Mouse (Mus musculus) activated CD4-positive, CD25-positive, alpha-beta regulatory T cell, adult 4 months (primary cell): Measurements from ENCODE around the gene Pagr1b. TPM values are rescaled to one million over a fixed set of nuclear protein-coding genes. Genes with fewer than 3 reads are reported as not detected.

Source experiments
- polyA plus RNA-seq, 2 experiments: library from polyadenylated mRNA; unstranded; fragments of 100-300 nt; shearing (Covaris generic); gene quantifications; one replicate each; pipeline ENCODE4 v1.2.1; 2017

Pagr1b gene
- polyA plus RNA-seq, 2 experiments from 2014 or later = not detected

Other genes with a start within 250 kb of the Pagr1b start
- gene Ypel3, start 239.5 kb downstream of the Pagr1b start, polyA plus RNA-seq = 100 to 1,000 TPM; 101 to 105 TPM
- gene Tbx6, start 235.0 kb downstream of the Pagr1b start, polyA plus RNA-seq = 1 to 10 TPM; 2.7 to 2.8 TPM
- 100 to 1,000 TPM; 133 to 149 TPM for gene Ppp4c, start 224.0 kb downstream of the Pagr1b start, polyA plus RNA-seq
- gene Fam57b, start 218.8 kb downstream of the Pagr1b start, polyA plus RNA-seq = not detected
- not detected for gene 4930451I11Rik, start 184.8 kb downstream of the Pagr1b start, polyA plus RNA-seq
- not detected for gene Doc2a, start 169.1 kb downstream of the Pagr1b start, polyA plus RNA-seq
- gene Hirip3, start 154.5 kb downstream of the Pagr1b start, polyA plus RNA-seq = 10 to 100 TPM; 10.5 to 18.4 TPM
- 10 to 100 TPM; 54.8 to 82.2 TPM for gene Ino80e, start 154.1 kb downstream of the Pagr1b start, polyA plus RNA-seq
- gene Taok2, start 131.8 kb downstream of the Pagr1b start, polyA plus RNA-seq = 10 to 100 TPM; 16.8 to 19.5 TPM
- gene Tmem219, start 93.6 kb downstream of the Pagr1b start, polyA plus RNA-seq = 10 to 100 TPM; 43.7 to 56.1 TPM
- 1 to 10 TPM; 7.7 to 8.4 TPM for gene Kctd13, start 87.6 kb downstream of the Pagr1b start, polyA plus RNA-seq
- gene Asphd1, start 66.9 kb downstream of the Pagr1b start, polyA plus RNA-seq = under 1 TPM in 1 of 2 experiments, not detected in 1; 0.46 TPM
- gene Sez6l2, start 65.9 kb downstream of the Pagr1b start, polyA plus RNA-seq = under 1 TPM; 0.17 to 0.58 TPM
- 100 to 1,000 TPM; 119 to 136 TPM for gene Cdipt, start 40.6 kb downstream of the Pagr1b start, polyA plus RNA-seq
- gene Cdiptos, start 40.4 kb downstream of the Pagr1b start, polyA plus RNA-seq = 1 to 10 TPM in 1 of 2 experiments, under 1 TPM in 1; 0.37 to 1.5 TPM
- 10 to 100 TPM; 12.5 to 18.3 TPM for gene Mvp, start 1.9 kb downstream of the Pagr1b start, polyA plus RNA-seq
- gene Pagr1a, start 868 bp upstream of the Pagr1b start, polyA plus RNA-seq = 10 to 100 TPM; 39.6 to 56.7 TPM
- 10 to 100 TPM; 26.4 to 31.8 TPM for gene Gm42742, start 4.6 kb upstream of the Pagr1b start, polyA plus RNA-seq
- gene Prrt2, start 4.7 kb upstream of the Pagr1b start, polyA plus RNA-seq = 1 to 10 TPM in 1 of 2 experiments, not detected in 1; 2.1 TPM
- 10 to 100 TPM; 19.0 to 19.1 TPM for gene Maz, start 10.6 kb upstream of the Pagr1b start, polyA plus RNA-seq
- gene Kif22, start 26.0 kb upstream of the Pagr1b start, polyA plus RNA-seq = 10 to 100 TPM; 38.7 to 48.2 TPM
- gene Zg16, start 70.8 kb upstream of the Pagr1b start, polyA plus RNA-seq = not detected
- 100 to 1,000 TPM; 258 to 336 TPM for gene AI467606, start 74.9 kb upstream of the Pagr1b start, polyA plus RNA-seq
- gene Qprt, start 105.7 kb upstream of the Pagr1b start, polyA plus RNA-seq = 10 to 100 TPM in 1 of 2 experiments, 1 to 10 TPM in 1; 9.2 to 11.7 TPM
- gene Spn, start 121.3 kb upstream of the Pagr1b start, polyA plus RNA-seq = 100 to 1,000 TPM; 157 to 159 TPM
- gene Cd2bp2, start 179.6 kb upstream of the Pagr1b start, polyA plus RNA-seq = 10 to 100 TPM; 38.9 to 50.5 TPM
- 10 to 100 TPM; 13.6 to 18.9 TPM for gene Tbc1d10b, start 192.0 kb upstream of the Pagr1b start, polyA plus RNA-seq
- 10 to 100 TPM; 26.7 to 30.7 TPM for gene Mylpf, start 192.4 kb upstream of the Pagr1b start, polyA plus RNA-seq
- 1 to 10 TPM; 4.1 to 8.0 TPM for gene Zfp553, start 216.6 kb upstream of the Pagr1b start, polyA plus RNA-seq
- gene Sept1, start 216.6 kb upstream of the Pagr1b start, polyA plus RNA-seq = 100 to 1,000 TPM; 811 to 836 TPM
- gene Zfp771, start 227.8 kb upstream of the Pagr1b start, polyA plus RNA-seq = 1 to 10 TPM in 1 of 2 experiments, under 1 TPM in 1; 0.29 to 1.1 TPM
- gene Dctpp1, start 244.2 kb upstream of the Pagr1b start, polyA plus RNA-seq = 10 to 100 TPM; 48.1 to 69.5 TPM